Mouse (Mus musculus) cerebellum, adult 11 months (tissue): ENCODE results near the gene Rarb.
A peak's percentile ranks its signal among the peaks of the same experiment; 100 is the strongest.
"Not testable (repeated sequence)": the region's sequence is repeated elsewhere in the genome, so short reads cannot be mapped to it uniquely, and the experiment has no call there.

ENCODE experiments used
- DNase-seq: peaks from one replicate; pipeline ENCODE4 v3.0.0; 2022

The Rarb gene

DNA sequence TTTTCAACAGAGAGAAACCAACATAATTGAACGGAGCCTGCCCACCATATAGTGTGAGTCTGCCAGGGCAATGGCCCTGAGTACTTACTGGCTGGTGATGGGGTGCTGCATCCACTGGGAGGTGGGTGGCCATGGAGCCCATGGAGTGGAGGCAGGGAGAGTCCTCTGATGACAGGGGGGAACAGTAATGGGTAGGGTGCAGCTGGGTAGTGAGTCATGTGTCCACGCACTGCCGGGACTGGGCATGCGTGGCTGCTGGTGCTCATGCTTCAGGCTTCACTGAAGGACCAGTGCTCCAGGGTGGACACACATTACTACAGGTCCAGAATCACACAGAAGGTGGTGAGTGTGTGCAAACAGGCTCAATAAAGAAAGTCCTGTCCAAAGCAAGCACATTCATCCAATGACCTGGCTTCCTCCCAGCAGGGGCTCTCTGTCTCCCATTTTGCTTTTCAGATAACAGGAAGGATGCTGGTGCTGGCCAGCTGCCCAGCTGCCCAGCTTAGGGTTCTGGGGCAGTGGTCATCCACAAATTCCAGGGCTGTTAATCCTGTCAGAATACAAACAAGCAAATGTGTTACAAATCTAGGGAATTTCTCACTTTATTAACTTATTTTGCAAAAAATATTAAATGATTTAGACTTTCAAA is at the start of gene Rarb:
Gene Rarb (minus strand): TSS at position 555 of the 649 bp plus-strand sequence.
- DNase-seq: no peak

DNA sequence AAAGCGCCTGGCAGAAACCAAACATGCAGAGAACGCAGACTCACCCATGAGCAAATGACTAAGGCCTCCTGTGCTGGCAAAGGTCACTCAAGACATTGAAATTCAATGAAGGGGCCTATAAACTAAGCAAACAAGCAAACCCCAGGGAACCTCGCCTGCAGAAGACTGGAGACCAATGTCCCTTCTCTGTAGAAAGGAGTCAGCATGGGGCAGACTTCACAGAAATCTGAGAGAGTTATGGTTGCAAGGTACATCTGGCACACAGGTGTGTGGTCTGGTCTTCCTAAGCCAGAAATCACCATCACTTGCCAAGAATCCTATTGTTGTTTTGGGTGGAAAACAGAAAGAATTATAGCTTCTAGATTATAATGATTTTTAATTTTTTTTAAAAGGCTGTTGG is 23.1 kb upstream of the Rarb start:
- DNase-seq: no peak

DNA sequence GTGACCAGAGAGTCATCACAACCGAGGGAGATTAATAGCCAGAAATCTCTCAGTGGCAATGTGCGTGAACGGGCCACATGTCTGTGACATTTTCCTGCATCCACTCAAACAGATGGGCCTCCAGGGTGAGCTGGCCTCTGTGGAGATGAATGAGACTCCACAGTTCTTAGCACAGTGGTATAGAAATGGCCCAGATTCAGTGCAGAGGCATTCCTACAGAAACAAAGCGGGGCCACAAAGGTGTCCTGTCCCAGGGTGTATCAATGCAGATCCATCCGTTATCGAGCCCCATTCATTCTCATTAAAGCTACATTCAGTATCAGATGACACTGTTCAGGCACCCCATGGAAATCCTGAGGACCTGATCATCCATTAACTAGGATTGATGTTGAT is 22.6 kb upstream of the Rarb start:
- no peak for DNase-seq

DNA sequence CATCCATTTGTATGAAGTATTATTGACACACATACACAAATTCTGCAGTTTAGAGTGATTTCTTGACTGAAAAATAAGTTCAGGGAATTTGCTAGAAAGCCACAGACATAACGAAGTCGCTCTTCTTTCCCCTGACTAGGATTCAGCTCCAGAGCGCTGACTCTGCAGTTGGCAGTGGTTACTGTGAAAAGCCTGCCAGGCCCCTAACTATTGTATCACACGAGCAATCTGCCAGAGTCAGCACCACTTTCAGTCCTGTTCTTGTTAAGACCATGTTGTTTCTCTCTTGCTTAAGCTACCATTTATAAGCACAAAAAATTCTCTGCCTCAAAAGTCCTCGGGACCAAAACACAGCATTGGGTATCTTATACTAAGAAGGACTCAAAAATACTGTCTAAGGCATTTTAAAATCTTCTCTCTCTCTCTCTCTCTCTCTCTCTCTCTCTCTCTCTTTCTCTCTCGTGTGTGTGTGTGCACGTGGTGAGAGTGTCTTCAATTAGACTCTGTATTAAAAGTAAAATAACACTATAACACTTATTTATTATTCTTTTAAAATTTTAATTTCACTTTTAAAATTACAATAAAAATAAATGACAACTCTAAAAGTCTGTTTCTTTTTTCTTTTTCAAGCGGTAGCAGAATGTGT is 22.1 kb upstream of the Rarb start:
- DNase-seq: peak; percentile 3

DNA sequence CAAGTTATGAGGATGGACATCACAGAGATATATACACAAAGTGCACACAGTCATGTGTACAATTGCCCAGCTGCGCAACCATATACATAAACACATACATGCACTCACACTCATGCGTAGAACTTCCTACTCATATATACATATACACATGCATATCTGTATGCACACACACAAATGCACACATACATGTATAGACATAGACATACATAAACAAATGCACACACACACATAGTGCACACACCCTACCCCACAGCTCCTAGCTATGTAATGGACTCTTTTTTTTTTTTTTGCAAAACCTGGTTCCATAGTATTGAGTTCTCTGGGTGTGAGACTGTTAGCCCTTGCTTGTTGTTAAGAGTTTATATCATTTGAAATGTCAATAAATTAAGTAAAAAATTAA is 21.2 kb upstream of the Rarb start:
- DNase-seq: no peak

DNA sequence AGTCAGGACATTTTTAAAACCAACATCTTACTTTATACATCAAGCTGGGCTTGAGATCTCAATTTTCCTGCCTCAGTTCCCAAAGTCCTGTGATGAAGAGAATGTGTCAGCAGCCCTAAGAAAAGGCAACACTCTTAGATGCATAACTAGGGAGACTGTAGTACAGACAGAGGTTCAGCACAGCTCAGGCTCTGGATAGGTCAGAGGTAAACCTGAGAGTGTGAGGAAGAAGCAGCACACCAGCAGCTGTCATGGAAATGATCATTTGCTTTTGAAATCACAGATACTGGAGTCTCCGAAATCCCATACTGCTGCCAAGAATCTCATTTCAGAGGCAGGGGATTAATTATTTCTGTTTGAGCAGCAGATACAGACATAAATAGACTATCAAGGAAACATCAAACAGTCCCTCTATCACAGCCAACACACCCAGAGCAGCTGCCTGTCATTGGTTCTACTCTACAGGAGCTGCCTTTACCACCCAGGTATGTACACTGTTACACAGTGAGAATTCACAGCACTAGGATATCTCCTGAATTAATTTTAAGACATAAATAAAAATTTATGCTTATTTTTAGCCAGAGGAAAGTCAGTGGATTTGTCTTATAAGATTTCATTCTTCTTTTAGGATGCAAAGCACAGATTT is 3.7 kb downstream of the Rarb start:
- DNase-seq: no peak

DNA sequence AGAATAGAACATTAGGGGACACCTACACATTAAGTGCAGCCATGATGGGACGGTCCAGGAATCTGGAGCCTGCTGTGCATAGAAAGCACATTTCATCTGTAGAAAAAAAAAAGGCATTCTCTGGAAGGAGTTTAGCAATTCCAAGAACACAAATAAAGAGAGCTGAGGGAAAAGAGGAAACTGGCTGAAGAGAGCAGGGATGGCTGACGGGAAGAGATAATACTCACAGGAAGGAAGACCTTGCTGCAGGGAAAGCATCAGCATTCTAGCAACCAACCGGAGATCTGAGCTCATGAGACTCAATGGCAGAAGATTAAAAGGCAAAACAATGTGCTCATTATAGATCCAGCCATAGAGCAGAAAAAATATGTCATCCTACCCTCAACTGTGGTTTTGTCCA is 12.8 kb downstream of the Rarb start:
- DNase-seq: no peak

DNA sequence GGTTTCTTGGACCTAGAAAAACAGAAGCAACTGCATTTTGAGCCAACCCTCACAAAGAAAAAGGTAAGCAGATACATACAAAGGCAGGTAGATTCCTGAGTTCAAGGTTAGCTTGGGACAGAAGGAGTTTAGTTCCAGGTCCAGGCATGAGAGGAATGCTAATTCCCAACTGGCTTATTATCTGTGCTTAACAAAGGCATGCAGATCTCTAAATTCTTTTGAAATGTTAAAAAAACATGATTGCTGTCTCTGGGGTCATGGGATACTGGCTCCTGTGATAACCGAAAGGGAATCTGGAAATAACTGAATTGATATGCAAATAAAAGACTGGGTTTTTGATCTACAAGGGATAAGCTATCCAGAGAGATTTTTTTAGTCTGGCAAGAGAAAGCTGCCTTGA is 28.8 kb downstream of the Rarb start:
- DNase-seq: no peak

DNA sequence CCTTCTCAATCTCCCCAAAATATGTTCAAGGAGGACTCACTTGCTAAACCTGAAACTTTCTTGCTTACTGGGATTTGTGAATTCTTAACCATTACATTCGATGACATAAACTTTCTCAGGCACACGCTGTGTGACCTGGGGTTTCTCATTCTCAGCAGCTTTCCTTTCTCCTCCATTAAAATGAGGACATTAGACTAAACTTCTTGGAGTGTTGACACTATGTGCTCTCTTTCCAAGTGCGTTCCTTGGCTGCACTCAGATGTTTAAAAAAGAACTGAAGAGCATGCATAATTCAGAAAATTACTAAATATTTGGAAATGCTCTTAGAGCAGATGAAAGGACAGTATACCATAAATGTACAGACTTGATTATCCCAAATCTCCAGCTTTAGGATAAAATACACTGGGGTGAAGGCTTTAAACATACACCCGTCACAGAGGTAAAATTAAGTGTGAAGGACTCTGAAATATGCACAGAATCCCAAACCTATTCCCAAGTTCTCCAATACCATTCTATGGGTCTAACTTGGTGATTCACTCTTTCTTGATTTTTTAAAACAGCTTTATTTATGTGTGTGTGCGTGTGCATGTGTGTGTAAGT is 36.9 kb downstream of the Rarb start:
- DNase-seq: no peak

DNA sequence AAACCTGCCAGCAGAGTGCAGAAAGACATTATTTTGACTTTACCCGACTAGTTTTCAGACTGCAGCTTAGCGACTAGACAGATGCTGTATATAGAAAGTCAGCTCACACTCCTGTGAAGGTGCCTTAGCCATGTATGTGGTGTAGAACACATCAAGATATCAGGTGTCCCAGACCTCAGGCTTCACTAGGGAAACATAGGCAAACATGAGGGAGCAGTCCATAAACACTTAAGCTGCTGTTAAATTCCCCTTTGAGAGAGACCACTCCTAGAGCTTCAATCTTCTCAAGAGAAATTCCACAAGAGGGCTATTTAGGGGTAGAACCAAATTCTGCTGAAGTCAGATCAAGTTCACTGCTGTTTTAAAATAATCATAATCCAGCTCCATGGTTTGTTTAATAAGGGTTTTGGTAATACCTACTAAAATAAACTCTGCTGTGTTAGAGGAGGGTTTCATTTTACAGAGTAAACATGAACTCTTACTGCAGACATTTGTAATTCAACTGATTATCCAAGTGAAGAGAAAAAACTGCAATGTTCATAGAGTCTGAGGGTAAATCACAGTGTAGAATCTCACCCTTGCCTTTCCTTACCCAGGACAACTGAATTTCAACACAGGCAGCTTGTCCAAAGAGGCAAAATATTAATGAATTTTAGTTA is 42.1 kb downstream of the Rarb start:
- no peak for DNase-seq

DNA sequence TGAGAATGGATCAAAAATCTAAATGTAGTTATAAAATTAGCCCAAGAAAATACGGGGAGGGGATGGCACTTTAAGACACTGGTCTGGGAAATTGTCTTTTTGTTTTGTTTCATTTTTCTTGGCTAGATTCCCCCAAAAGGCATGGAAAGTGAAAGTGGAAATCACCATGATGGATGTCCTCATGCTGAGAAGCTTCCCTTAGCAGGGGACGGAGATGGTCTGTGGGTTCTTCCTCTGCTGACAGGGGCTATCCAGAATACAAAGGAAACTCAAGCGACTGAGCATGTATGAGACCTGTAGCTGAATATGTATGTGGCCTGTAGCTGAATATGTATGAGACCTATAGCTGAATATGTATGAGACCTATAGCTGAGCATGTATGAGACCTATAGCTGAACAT is 46.0 kb downstream of the Rarb start:
- no peak for DNase-seq

DNA sequence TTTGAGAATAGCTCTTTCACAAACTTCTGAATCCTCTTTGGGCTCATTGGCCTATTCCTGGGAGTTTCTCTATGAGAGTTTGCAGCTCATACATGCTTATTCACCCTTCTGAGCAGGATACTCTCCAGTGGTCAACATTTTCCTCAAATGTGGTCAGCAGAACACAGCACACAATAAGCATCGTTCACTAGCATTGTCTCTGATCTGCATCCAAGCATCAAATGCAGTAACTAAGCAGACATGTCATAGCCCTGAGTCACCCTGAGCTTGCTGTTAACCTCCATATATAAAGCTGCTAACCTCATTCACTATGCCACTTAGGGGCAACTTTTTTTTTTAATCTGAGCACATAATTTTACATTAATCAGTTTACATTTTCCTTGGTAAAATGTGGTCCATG is 53.1 kb downstream of the Rarb start:
- no peak for DNase-seq

DNA sequence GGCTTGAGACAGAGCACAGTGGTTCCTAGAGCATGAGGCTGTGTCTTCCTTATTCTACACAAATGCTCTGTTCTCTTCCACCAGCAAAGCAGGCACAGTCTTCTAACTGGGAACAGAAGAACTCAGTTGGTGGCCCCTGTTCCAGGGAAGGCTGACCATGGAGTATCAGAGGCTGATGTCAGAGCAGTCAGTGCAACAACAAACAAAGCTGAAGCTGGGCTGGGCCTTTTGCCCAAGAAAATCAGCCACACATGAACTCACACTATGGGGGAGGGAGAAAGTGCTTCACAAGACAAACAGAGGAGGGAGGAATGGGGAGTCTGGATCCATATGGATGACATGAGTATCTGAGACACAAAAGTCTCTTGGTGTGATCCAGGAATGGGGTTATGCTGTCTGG is 56.2 kb downstream of the Rarb start:
- DNase-seq: no peak

DNA sequence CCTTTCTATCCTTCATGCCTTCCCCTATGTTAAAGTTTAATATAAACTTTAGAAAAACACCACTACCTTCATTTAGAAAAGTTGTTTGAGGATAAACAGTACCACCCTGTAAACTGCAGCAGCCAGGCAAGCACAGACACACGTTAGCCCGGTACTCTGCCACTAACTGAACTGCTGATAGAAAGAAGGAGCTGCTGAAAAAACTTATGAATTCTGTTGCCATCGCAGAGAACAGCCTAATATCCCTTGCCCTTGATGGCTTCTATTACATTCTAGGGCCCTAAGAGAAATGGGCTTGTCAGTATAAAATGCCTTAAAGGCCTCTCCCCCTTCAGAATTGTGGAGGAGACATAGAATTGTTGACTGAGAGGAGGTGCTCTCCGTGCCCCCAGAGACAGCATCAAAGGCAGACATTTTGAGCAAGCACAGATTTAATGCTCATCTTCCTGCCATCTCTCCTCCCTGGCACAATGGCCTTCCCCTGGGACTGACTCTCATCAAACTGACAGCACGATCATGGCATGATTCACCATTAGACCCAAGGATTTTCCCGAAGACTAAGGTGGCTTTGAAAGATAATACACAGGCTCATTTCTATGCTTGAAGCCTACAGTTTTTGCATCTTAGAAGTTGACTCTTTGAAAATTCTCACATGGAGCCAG is 60.1 kb downstream of the Rarb start:
- no peak for DNase-seq

DNA sequence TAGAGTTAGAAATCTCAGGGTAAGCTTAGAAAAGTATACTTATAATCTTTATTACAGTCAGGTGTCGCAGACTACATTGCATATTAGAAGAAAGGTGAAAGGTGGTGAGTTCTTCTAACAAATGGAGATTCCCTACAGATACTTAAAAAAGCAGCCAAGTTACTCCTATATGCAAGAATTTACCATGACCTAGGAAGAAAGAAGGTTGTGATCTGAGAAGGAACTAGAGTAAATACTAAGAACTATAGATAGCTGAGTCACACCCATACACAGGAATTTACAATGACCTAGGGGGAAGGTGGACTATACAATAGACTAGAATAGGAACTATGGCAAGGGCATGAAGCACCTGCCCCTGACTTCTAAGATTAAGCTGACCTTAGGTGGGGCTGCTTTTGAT is 63.4 kb downstream of the Rarb start:
- DNase-seq: not testable (repeated sequence)

DNA sequence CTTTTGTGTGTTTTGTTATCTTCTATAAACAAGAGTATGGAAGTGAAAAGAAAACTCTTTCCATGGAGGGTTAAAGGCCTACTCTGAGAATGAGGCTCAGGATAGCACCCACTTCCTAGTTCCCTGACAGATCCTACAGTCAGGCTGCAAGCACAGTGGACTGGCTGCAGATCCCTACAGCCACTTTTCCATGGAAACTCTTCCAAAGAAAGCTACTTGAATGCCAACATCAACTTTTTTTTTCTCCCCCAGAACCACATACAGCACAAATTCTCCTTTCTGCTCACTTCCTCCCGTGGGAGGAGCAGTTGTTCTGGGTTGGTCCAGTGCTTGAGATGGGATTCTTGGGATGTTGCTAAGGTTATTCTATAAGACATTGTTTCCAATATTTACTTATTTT is 66.3 kb downstream of the Rarb start:
- no peak for DNase-seq

DNA sequence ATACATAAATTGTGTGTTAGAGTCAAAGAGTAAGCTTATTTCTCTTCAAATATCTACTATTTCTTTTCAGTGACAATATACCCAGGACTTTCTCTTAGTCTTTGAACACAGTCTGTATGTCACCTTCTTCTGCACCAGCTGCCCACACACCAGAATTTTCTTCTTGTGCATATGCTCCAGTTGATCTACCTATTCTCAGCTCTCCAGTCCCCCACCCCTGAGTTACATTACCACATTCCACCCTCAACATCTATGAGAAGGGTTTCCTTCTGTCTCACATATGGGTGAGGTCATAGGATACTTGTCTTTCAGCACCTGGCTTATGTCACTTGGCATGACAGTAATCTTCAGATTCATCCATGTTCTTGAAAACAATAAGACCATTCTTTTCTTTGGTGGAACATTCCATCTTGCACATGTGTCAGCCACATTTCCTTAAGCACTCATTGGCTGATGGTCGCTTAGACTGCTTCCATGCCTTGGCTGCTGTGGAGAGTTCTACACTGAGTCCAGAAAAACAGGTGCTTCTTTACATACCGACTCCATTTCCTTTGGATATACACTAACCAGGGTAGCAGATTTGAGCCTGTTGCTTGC is 71.9 kb downstream of the Rarb start:
- no peak for DNase-seq

DNA sequence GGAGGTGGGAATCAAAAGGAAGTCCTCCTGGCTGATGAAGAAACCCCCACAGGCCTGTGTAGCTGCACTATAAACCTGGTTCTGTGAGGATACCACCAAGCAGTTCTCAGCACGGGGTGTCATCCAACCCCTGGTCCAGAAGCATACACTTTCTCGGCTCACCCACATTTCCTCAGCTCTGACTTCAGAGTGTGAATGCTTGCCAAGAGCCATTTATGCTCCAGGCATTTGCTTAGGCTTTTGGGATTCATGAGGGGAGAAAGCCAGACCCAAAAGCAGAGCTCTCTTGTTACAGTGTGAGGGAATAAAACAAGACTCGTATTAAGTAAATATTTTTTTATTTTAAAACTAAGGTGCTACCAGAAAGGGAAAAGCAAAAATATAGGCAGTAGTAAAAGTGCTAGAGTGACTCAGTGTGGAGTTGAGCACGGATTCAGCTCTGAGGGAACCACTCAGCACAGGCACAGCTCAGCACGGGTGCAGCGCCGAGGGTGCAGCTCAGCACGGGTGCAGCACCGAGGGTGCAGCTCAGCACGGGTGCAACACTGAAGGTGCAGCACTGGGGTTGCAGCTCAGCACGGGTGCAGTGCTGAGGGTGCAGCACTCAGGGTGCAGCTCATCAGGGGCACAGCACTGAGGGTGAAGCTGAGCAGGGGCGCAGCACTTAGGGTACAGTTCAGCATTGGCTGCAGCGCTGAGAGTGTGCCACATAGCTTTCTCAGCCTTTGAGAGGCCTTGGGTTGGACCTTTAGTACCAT is 77.8 kb downstream of the Rarb start:
- no peak for DNase-seq

DNA sequence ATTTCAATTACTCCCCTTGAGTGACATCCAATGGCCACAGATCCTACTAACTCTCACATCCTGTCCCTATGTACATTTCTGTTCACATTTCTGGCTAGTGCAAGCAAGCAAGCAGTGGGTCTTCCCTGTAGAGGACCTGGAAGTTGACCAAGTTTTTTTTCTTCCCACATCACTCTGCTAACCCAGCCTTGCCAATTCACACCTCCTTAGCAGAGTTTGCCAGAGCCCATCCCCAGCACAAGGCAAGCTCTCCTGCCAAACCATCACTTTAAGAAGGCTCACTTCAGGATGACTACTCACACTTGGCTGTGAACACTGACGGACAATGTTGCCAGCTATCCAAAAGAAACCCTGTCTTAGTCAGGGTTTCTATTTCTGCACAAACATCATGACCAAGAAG is 80.4 kb downstream of the Rarb start:
- DNase-seq: no peak

DNA sequence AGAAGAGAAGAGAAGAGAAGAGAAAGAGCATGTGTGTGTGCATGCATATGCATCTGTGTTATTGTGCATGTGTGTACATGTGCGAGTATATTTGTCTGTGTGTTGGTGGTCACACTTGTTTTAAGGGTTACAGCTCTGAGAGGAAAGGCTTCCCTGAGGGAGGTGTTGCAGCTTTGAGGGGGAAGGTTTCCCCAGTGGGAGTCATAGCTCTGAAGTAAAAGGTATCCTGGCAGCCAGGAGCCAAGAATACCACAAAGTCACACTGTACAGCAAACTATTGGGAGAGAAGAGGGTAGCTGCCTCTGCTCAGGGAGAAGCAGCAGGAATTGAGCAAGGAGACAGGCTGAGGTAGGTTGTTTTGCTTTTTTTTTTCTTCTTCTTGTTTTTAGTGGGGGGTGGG is 81.2 kb downstream of the Rarb start:
- no peak for DNase-seq

DNA sequence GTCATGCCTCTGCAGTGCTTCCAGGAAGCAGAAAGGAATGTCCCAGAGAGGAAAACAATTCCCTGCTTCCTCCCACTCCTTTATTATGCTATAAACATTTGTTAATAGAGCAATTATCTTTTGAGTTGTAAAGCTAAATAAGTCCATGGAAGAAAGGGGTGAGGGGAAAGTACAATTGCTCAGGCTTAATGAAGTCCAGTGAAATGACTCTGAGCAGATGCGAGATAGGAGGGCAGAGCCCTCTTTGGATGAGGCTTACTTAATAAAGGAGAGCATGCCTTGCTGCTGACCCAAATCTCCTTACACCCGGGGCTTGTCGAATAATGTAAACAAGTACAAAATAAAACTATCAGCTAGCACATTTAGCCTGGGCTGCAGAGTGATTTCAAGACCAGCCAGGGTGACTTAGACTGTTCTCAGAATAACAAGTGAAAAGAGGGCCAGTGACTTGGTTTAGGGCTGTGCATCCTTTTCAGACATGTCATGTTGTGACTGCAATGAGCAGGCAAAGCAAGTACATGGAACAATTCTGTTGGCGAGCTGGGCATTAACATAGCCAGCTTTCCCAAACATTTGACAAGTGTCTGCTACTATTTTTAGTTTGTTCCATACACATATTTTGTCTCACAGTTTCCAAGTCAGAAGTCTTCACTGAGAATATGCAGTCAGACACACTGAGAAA is 83.5 kb downstream of the Rarb start:
- no peak for DNase-seq
